Mouse (Mus musculus) cerebellum, adult 2 months (tissue): ENCODE measurements around the gene Cks2.

Source experiments
- CTCF ChIP-seq: fragments of 200-500 bp; IDR thresholded peaks from 2 replicates; pipeline ENCODE4 v1.5.1; 2011; ENCODE audit warnings: low read depth, mild to moderate bottlenecking, control low read depth, low read length, moderate library complexity, borderline replicate concordance; ENCODE audit not compliant: insufficient read depth
- POLR2A ChIP-seq: fragments of 200-500 bp; IDR thresholded peaks from 2 replicates; pipeline ENCODE4 v1.6.1; 2011; ENCODE audit warnings: low read length, control low read depth, borderline replicate concordance; ENCODE audit not compliant: insufficient read depth

- TF ChIP-seq CTCF (no peak), POLR2A (no peak)
Measured at GRCm38 (mm10) chr13:51681076-51681475, 36.0 kb downstream of the Cks2 start.
